Mouse (Mus musculus) kidney, embryonic 14.5 days (tissue): ENCODE results near the gene Lrba. TPM values are rescaled to one million over a fixed set of nuclear protein-coding genes. Genes with fewer than 3 reads are reported as not detected.
A peak's percentile ranks its signal among the peaks of the same experiment; 100 is the strongest.

Experiments
- ATAC-seq: fragments of 200-750 bp; cut with Nextera tagmentation; 2 replicates; pipeline ENCODE4 v1.8.0; 2017; ENCODE audit warnings: moderate number of reproducible peaks, mild to moderate bottlenecking, moderate TSS enrichment, moderate library complexity; ENCODE audit not compliant: low FRiP score, low TSS enrichment
- H3K27ac ChIP-seq: fragments of 300-500 bp; sonication (generic); 2 replicates; pipeline ENCODE4 v1.5.1; 2014; ENCODE audit warnings: low read depth, mild to moderate bottlenecking, low read length, moderate library complexity, mixed read lengths
- H3K27me3 ChIP-seq: fragments of 300-500 bp; sonication (generic); 2 replicates; pipeline ENCODE4 v1.6.1; 2014; ENCODE audit warnings: mild to moderate bottlenecking, low read length; ENCODE audit not compliant: control insufficient read depth, insufficient read depth
- H3K36me3 ChIP-seq: fragments of 300-500 bp; sonication (generic); 2 replicates; pipeline ENCODE4 v1.6.1; 2014; ENCODE audit warnings: low read length, mixed read lengths; ENCODE audit not compliant: control insufficient read depth, insufficient read depth
- H3K4me1 ChIP-seq: fragments of 300-500 bp; sonication (generic); 2 replicates; pipeline ENCODE4 v1.6.1; 2014; ENCODE audit warnings: low read length, mixed read lengths; ENCODE audit not compliant: control insufficient read depth, insufficient read depth
- H3K4me2 ChIP-seq: fragments of 300-500 bp; sonication (generic); replicated peaks from 2 replicates; pipeline ENCODE4 v1.6.1; 2014; ENCODE audit warnings: low read depth, mild to moderate bottlenecking, low read length
- H3K4me3 ChIP-seq: fragments of 300-500 bp; sonication (generic); 2 replicates; pipeline ENCODE4 v1.5.1; 2014; ENCODE audit warnings: mild to moderate bottlenecking, low read length
- H3K9ac ChIP-seq: fragments of 300-500 bp; sonication (generic); 2 replicates; pipeline ENCODE4 v1.6.1; 2014; ENCODE audit warnings: low read depth, mild to moderate bottlenecking, low read length, moderate library complexity
- H3K9me3 ChIP-seq: fragments of 300-500 bp; sonication (generic); 2 replicates; pipeline ENCODE4 v1.6.1; 2016; ENCODE audit warnings: low read length; ENCODE audit not compliant: control insufficient read depth
- WGBS: fragments of 180-500 bp; shearing (Covaris S2); extraction: QIAGEN DNeasy Blood & Tissue Kit; methylation state at CpG from one replicate; pipeline ENCODE4 v1.1.7; 2014; 5-methylcytosine and 5-hydroxymethylcytosine counted together
- polyA plus RNA-seq: library from polyadenylated mRNA; unstranded; fragments of >200 nt; fragmentation: Nextera tagmentation; extraction: Ambion mirVana; gene quantifications from 2 replicates; pipeline ENCODE4 v1.2.1, GENCODE M21; 2014

The Lrba gene
- polyA plus RNA-seq, 1 experiment from 2014 or later = 13.4 TPM

DNA sequence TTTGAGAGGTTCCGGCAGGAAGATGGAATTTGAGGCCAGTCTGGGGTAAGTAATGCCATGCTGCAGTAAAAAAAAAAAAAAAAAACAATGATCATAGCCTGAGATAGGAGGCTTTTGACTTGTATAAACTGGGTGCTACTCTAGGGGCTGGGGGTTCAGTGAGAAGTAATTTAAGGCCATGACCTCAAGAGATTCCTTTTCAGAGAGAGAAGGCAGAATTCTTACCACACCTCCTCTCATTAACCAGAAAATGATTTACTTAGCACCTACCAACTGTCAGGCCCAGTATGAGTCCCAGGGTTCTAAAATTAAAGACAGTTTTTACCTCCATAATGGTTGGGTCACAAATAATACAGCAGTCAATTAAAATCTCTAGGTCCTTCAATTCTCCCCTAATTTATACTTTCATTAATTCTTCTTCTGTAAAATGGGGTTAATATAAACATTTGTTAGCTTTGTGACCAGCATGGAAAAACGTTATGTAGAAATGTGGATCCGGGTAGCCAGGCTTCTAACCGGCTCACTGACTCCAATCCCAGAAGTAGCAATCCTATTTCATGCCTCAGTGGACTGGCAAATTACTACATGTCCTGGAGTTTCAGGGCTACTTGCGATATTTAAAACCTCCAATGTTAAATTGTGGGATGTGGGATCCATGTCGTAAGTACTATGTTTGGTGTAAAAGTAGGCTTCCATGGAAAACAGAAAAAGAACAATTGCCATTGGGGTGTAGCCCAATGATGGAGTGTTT lies 19.7 kb upstream of the Lrba start:
- H3K9me3 ChIP-seq = no peaks in the 10 kb centered on the region
- WGBS = 29% methylated on average over 6 of the region's 6 CpGs
- peak overlapping the region; percentile 49; the same call in 1 of the 2 replicates for H3K27ac ChIP-seq
- no peak overlapping the region for H3K4me3 ChIP-seq
- peak; percentile 67 for ATAC-seq
- no peaks in the 10 kb centered on the region for H3K36me3 ChIP-seq
- no peak overlapping the region for H3K4me2 ChIP-seq
- no peaks in the 10 kb centered on the region for H3K27me3 ChIP-seq
- no peak overlapping the region for H3K9ac ChIP-seq
- H3K4me1 ChIP-seq = no peaks in the 10 kb centered on the region

DNA sequence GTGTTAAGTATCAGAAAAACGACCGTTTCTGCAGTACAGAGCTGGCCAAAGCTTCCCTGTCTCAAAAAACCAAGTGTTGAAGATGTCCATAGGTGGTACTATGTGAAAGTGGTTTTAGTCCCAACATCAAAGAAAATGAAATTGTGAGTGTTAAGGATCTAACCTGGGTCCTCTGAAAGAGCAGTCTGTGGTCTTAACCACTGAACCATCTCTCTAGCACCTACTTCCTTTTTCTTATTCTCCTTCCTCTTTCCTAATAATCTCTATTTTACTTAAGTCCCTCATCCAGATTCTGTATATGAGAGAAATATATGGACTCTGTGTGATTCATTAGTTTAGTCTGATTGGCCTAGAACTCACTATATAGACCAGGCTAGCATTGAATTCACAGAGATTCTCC lies 17.9 kb upstream of the Lrba start:
- no peaks in the 10 kb centered on the region for H3K9me3 ChIP-seq
- no peaks in the 10 kb centered on the region for H3K36me3 ChIP-seq
- ATAC-seq = no peak
- no peak overlapping the region for H3K4me2 ChIP-seq
- WGBS = 83% methylated on average over 2 of the region's 2 CpGs
- no peak overlapping the region for H3K9ac ChIP-seq
- no peaks in the 10 kb centered on the region for H3K4me1 ChIP-seq
- H3K4me3 ChIP-seq = no peak overlapping the region
- no peaks in the 10 kb centered on the region for H3K27me3 ChIP-seq
- H3K27ac ChIP-seq = no peak overlapping the region

- Histone ChIP-seq H3K36me3 (no peaks in the 10 kb centered on the region), H3K4me2 (no peak overlapping the region), H3K27ac (no peak overlapping the region), H3K27me3 (no peaks in the 10 kb centered on the region), H3K9me3 (no peaks in the 10 kb centered on the region), H3K4me1 (no peaks in the 10 kb centered on the region), H3K9ac (no peak overlapping the region), H3K4me3 (no peak overlapping the region)
- ATAC-seq = no peak
- 92% methylated on average over 10 of the region's 10 CpGs for WGBS
Observed at GRCm38 (mm10) chr3:86210267-86210939, 14.1 kb upstream of the Lrba start.

DNA sequence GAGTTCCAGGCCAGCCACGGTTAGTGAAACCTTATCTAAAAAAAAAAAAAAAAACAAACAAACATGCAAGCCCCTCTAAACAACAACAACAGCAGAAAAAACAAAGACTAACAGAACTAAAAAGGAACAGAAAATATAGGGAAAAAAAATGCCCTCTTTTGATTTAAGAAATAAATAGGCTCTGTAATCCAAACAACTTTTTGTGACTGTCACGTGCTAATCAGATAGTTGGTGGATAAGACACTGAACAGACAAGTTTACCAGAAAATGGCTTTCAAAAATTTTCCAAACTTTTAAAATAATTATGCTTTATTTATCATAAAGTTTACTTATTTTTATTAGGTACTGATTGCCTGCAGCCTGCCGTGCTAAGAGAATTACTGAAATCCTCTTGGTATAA lies 13.5 kb upstream of the Lrba start:
- Histone ChIP-seq H3K4me1 (no peaks in the 10 kb centered on the region), H3K9ac (no peak overlapping the region), H3K27ac (no peak overlapping the region), H3K36me3 (no peaks in the 10 kb centered on the region), H3K4me3 (no peak overlapping the region), H3K9me3 (no peaks in the 10 kb centered on the region), H3K27me3 (no peaks in the 10 kb centered on the region), H3K4me2 (no peak overlapping the region)
- WGBS = 89% methylated on average over 3 of the region's 3 CpGs
- no peak for ATAC-seq

- Histone ChIP-seq H3K4me2 (no peak overlapping the region), H3K9ac (no peak overlapping the region), H3K36me3 (no peaks in the 10 kb centered on the region), H3K4me3 (no peak overlapping the region), H3K9me3 (no peaks in the 10 kb centered on the region), H3K4me1 (no peaks in the 10 kb centered on the region), H3K27ac (no peak overlapping the region), H3K27me3 (no peaks in the 10 kb centered on the region)
- no peak for ATAC-seq
- 85% methylated on average over 4 of the region's 4 CpGs for WGBS
Observed at GRCm38 (mm10) chr3:86214248-86214647, 10.2 kb upstream of the Lrba start.

GRCm38 (mm10) chr3:86223634-86224313 lies 706 bp upstream of the Lrba start:
- H3K4me3 ChIP-seq = peak overlapping the region; percentile 90
- WGBS = under 1% methylated on average over 60 of the region's 79 CpGs
- peak overlapping the region; percentile 95 for H3K27ac ChIP-seq
- H3K9ac ChIP-seq = peak overlapping the region; percentile 89
- no peaks in the 10 kb centered on the region for H3K27me3 ChIP-seq
- no peaks in the 10 kb centered on the region for H3K9me3 ChIP-seq
- H3K4me1 ChIP-seq = no peaks in the 10 kb centered on the region
- peak overlapping the region; percentile 87 for H3K4me2 ChIP-seq
- peak; percentile 94 for ATAC-seq
- H3K36me3 ChIP-seq = no peaks in the 10 kb centered on the region

DNA sequence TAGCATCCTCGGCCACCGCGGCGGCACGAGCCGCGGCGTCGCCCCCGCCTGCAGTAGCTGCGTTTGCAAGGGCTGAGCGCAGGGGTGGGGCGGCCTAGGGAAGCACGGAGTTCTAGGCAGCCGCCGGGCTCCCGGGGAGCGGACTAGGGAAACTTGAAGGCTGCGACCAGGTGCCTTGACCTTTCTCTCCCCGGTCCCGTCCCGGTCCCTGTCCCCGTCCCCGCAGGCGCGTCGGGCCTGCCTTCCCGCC lies 241 bp upstream of the Lrba start:
- Histone ChIP-seq H3K9me3 (no peaks in the 10 kb centered on the region), H3K4me1 (no peaks in the 10 kb centered on the region), H3K27ac (peak overlapping the region; percentile 95), H3K36me3 (no peaks in the 10 kb centered on the region), H3K4me3 (peak overlapping the region; percentile 90), H3K27me3 (no peaks in the 10 kb centered on the region), H3K9ac (peak overlapping the region; percentile 89), H3K4me2 (peak overlapping the region; percentile 87)
- ATAC-seq = no peak
- 1% methylated on average over 20 of the region's 28 CpGs for WGBS

DNA sequence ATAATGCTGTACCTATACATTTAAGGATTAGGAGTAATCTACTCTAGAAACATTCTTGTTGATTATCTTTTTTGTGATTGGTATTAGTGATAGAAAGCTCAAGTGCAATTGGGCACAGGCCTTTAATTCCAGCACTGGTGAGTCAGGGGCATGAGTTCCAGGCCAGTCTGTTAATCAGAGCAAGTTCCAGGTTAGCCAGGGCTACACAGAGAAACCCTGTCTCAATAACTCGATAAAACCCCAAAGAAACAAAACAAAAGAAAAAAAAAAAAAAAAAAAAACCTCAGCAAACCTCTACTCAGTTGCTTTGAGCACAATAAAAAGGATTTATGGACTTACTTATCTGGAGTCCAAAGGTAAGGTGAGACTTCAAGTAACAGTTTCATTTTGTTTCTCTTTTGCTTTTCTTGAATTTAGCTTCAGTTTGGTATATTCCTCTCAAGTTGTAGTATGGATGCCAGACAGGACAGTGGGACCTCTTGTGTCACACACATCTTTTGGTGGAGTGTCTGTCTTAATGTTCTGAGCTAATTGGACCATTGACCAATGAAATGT lies 7.1 kb downstream of the Lrba start:
- Histone ChIP-seq H3K27me3 (no peaks in the 10 kb centered on the region), H3K4me2 (no peak overlapping the region), H3K9me3 (no peaks in the 10 kb centered on the region), H3K36me3 (no peaks in the 10 kb centered on the region), H3K4me3 (no peak overlapping the region), H3K4me1 (no peaks in the 10 kb centered on the region), H3K9ac (no peak overlapping the region), H3K27ac (no peak overlapping the region)
- 39% methylated on average over 1 of the region's 1 CpGs for WGBS
- no peak for ATAC-seq

DNA sequence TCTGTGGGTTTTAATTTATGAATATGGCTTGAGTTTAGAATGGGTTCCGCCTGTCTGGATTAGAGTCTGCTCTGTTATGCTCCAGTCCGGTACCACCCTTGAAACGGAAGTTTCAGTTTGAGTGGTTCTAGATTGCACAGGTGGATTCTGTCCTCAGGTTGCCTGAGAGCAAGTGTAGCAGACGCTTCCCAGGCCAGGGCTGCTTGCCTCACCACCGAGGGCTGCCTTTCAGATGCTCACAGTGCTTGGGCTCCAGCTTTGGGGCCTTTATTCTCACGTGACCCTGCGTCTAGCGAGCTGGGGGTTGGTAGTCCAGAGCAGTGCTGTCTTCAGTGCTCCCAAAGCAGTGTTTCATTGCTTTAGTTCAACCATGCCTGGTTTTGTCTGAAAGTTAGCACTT lies 22.7 kb downstream of the Lrba start:
- 86% methylated on average over 8 of the region's 8 CpGs for WGBS
- no peak overlapping the region for H3K4me2 ChIP-seq
- H3K9me3 ChIP-seq = no peaks in the 10 kb centered on the region
- no peaks in the 10 kb centered on the region for H3K4me1 ChIP-seq
- H3K27me3 ChIP-seq = no peaks in the 10 kb centered on the region
- no peak overlapping the region for H3K27ac ChIP-seq
- no peaks in the 10 kb centered on the region for H3K36me3 ChIP-seq
- H3K4me3 ChIP-seq = no peak overlapping the region
- no peak overlapping the region for H3K9ac ChIP-seq
- no peak for ATAC-seq
